Mouse (Mus musculus) lung, postnatal 36 days (tissue): ENCODE data around the gene Pagr1b.

Experiments
- DNase-seq: peaks from one replicate; pipeline ENCODE4 v3.0.0; 2022; ENCODE audit warnings: mixed read lengths

The Pagr1b gene

DNA sequence TGATC is at the start of gene Pagr1b:
Pagr1b (minus strand) TSS at position 4 of the 5 bp plus-strand sequence.
- DNase-seq, result no peak

DNA sequence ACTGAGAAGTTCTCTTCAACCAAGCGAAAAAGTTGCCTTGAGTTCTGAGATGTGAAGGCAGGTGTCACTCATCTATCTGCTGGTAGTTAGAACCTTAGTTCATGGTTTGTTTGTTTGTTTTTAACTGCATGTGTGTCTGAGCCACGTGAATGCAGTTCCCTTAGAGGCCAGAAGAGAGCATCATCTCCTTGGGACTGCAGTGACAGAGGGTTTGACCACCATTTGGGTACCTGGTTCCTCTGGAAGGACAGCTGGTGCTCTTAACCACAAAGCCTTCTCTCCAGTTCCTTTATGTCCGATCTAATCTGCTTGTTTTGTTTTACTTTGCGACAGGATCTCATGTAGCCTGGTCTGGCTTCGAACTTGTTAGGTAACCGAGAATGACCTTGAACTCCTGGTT is 49.3 kb upstream of the Pagr1b start:
- no peak for DNase-seq

- no peak for DNase-seq
These were observed 38.8 kb upstream of the Pagr1b start for GRCm38 (mm10) chr7:127055026-127055585.

DNA sequence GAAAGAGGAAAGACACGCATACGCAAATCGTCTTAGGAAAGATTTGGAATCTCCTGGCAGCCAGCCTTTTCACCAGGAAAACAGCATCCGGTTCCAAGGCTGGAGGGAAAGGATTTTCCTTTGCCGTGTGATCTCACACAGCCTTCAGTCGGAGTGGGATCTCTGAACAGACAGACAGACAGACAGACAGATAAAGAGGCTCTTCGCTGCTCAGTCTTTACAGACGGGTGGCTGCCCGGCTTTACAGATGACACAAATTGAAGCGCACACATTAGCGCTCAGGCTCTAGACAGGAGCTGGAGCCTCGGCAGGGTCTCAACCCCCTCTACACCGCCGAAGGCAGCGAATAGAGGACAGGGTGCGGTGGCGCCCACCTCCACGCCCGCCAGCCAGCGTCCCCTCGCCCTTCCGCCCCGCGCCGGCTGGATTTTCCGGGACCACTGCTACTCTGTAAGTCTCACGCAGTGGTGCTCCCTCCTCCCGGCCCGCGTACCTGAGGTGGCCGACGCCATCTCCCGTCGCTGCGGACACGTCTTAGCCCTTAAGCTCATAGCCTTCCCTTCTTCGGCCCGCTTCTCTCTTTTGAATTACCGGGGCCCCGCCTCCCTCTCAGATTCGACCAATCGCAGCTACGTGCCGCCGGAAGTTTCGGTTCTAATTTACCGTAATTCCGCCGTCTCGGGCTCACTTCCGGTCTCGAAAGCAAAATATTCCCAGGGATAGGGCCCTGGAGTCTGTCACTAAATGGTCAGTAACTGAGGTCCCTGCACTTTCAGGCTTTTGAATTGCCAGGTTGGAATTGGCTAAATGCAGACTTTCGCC is 25.8 kb upstream of the Pagr1b start, which contains the start of gene Kif22:
Kif22 (minus strand) TSS at position 621 of the 822 bp plus-strand sequence.
- peak; percentile 94 for DNase-seq

DNA sequence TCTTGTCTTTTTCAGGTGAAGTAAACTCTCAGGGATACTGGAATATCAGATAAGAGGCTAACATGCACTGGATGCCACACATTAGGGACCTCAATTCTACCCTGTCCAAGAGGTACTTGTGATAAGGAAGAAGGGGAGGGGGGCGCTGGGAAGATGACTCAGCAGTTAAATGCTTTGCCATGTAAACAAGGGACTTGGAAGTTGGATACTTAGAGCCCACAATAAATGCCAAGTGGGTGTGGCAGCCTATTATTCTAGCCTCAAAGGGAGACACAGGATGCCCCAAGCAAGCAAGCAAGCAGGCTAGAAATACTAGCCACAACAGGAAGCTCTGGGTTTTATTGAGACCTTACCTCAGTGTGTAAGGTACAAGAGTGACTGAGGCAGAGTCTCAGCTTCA is 15.0 kb upstream of the Pagr1b start:
- peak; percentile 34 for DNase-seq

DNA sequence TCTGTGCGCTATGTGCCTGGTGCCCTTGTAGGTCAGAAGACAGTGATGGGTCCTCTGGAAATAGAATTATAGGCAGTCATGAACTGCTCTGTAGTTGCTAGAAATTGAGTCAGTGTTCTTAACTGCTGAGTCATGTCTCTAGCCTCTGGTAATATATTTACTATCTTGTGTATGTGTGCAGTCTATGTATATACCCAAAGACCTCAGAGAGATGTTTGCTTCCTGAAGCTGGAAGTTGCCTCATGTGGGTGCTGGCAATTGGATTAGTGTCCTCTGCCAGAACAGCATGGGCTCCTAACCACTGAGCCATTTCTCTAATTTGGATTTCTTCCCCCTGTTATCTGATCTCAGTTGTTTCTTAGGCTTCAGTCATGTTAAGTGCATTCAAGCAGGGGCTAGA is 13.9 kb upstream of the Pagr1b start:
- no peak for DNase-seq

GRCm38 (mm10) chr7:127027885-127028284 is 11.6 kb upstream of the Pagr1b start:
- no peak for DNase-seq

GRCm38 (mm10) chr7:127026984-127027726 is 10.9 kb upstream of the Pagr1b start, which contains the start of gene Maz:
Gene Maz (minus strand): TSS chr7:127027037.
- DNase-seq, result peak; percentile 100

DNA sequence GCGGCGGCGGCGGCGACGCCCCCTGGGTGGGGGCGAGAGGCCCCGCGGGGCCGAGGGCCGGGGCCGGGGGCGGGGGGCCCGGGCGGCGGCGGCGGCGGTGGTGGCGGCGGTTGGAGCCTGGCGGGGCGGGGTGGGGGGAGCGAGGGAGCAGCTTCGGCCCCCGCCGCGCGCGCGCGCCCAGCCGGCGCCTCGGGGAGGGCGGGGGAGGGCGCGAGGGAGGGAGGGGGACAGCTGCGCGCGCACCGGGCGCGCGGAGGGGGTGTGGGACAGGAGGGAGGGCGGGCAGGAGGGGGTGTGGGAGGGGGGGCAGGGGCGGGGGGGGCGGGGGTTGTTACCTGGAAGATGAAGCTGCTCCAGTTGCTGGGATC is 10.3 kb upstream of the Pagr1b start:
- no peak for DNase-seq

DNA sequence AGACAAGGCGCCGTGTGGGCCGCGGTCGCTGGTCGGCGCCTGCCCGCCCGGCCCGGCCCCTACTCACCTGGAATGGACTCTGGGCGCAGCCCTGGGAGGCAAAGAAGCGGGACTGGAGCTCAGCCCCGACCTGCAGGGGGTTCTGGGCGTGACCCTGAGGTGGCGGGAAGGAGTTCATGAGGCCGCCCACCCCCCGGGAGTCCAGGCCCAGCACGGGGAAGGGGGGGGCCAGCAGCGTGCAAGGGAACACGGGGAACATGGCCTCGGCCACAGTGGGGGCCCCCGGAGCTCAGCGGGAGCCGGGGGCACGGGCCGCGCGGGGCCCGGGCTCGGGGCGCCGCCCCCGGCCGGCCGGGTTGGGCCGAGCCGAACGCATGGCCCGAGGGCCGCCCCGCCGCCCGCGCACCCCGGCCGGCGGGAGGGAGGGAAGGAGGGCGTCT is 9.9 kb upstream of the Pagr1b start:
- DNase-seq, result peak; percentile 65

GRCm38 (mm10) chr7:127025556-127026160 is 9.4 kb upstream of the Pagr1b start:
- peak; percentile 40 for DNase-seq

GRCm38 (mm10) chr7:127024755-127025555 is 8.7 kb upstream of the Pagr1b start:
- peak; percentile 89 for DNase-seq

- DNase-seq, result no peak
These were observed 7.8 kb upstream of the Pagr1b start for GRCm38 (mm10) chr7:127023896-127024690.

GRCm38 (mm10) chr7:127023272-127023691 is 7.0 kb upstream of the Pagr1b start:
- peak; percentile 52 for DNase-seq

DNA sequence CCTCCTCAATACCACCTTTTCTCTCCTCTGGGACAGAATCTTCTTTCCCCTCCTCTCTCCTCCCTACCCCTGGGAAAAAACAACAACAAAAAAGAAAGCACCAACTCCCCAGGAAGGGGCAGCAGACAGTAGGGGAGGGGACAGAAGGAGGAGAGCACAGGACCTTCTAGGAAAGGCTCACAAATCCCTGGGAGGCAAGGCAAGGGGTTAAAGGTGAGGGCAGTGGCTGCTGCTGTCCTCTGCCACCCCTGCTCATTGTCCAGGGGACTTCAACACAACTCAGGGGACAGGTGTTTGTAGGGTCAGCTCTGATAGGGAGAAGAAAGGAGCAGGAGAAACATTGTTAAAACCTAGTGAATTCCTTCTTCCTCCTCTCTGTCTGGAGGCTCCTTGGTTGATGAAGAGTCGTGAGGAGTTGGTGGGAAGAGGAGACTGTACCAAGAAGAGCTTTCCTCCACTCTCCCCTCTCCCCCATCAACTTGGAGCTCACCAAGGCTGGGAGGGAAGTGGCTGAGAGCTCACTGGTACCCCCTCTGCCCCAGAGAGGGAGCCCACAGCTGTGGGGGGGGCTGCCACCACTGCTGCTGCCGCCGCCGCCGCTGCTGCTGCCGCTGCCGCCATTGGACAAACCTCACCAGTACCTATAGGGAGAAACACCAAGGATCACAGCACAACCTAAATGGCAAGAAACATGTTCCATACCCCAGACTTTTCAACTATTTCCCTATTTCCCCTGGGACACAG is 6.4 kb upstream of the Pagr1b start:
- DNase-seq, result no peak

DNA sequence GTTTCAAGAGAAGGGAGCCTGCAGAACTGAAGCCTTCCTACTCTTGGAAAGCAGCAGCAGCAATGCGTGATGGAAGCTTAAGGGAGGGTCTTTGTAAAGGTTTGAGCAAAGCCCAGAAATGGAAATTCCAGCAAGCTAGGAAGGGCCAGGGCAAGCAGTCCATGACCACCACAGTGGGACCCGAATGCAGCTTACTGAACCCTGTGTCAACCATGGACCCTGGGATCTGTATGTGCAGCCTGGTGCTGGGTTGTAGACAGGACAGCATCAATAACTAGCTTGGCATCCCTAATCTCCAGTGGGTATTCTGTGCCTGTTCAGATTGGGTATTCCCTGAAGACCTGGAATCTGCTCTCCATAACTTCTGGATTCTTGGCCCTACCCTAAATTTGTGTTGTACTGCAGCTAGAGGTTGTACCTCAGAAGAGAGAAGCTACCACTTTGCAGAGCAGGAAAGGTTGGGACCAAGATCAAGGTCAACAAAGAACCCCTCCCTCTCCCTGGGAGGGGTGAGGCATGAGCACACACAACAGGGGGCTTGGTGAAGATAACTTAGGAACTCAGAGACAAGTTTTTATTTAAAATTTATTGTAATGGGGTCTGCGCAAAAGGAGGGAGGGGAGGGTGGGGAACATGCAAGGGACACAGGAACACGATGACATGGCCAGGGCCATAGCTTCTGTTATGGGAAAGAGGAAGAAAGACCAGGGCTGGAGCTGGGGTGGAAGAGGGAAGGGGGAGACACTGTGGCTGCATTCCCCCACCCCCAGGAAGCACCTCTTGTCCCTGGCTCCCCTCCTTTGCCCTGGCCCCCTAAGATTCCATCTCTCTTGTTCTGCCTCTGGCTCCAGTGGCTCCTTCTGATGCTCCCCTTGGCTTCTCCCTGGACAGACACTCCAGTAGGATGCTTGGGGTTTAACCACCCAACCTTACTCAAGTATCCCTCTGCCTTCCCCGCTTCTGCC is 5.6 kb upstream of the Pagr1b start:
- DNase-seq, result no peak

GRCm38 (mm10) chr7:127020901-127021562 is 4.7 kb upstream of the Pagr1b start, which contains the start of the genes Gm42742 and Prrt2:
Gene Gm42742 (minus strand): TSS chr7:127021097.
Gene Prrt2 (minus strand): TSS chr7:127021211.
- peak; percentile 44 for DNase-seq

DNA sequence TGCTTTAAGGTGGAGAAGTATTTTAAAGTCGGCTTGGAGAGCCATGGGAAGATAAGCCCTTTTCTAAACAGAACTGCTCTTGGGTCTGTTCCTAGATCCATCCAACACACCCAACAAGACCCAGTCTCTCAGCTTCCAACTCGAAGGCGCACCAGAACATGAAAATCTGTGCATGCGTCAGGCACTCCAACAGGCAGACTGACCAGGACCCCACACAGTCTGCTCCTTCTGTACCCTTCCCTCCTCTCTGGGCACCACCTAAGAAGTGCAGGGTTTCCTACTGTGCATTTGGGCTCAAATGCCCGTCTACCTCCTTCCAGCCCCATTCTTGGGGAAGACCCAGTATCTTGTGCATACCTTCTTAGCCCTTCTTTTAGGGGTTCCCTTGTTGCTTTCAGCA is 4.2 kb upstream of the Pagr1b start:
- no peak for DNase-seq

DNA sequence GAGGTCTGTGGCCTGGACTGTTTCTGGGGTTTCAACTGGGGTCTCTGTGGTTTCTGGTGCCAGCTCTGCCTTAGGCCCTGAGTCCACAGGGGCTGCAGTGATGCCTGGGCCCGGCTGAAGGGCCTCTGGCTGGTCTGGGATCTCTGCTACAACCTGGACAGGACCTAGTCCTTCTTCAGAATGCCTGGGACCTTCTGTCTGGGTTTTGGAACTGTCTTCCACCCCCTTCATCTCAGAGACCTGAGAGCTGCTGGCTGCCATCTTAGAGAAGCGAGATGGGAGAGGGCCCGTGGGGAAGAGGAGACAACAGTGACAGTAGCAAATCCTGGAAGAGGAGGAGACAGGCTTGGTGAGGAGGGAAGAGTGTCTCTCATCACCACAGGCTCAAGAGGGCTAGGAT is 3.7 kb upstream of the Pagr1b start:
- no peak for DNase-seq
